Mouse (Mus musculus): Measurements from ENCODE around the gene Srprb. TPM values are rescaled to one million over a fixed set of nuclear protein-coding genes. Genes with fewer than 3 reads are reported as not detected.

The Srprb gene
- polyA plus RNA-seq, 1 experiment, result not detected

DNA sequence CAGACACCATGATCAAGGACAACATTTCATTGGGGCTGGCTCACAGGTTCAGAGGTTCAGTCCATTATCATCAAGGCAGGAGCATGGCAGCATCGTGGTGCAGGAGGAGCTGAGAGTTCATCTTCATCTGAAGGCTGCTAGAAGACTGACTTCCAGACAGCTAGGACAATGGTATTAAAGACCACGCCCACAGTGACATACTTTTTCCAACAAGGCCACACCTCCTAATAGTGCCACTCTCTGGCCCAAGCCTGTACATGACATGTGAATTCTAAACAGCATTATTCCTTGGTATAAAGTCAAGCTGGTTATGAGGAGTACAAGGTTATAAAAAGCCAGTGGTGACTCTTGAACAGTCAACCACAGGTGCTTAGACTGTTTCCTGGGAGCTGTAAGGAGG is 47.4 kb downstream of the Srprb start:
- TF ChIP-seq POLR2A (IDR thresholded peaks at IDR 0.05; ENCODE audit: insufficient read depth, low read depth, low read length) (no peak), CTCF (IDR thresholded peaks at IDR 0.05; ENCODE audit: insufficient read depth, low read depth, low read length) (no peak)
- no peak overlapping the region for H3K27ac ChIP-seq (ENCODE audit: insufficient read depth, low read depth, low read length)

DNA sequence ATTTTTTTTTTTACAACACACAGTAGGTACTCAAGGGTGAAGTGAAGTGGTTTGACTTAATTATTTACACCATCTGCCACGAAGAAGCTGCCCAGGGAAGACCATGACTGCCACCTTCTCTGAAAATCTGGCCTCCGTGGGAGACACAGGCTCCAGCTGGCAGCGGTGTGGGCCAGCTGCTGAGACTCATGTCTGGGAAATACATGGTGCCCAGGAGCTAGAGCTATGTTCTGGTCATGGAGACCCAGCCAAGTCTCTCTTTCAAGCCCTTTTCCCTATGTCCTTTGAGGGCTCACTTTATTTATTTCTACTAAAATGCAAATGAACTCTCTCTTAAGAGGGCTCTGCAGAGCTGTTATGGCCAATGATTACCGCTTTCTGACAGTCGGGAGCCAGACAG is 48.7 kb downstream of the Srprb start:
- 58% methylated on average over 5 of the region's 5 CpGs for WGBS
- Histone ChIP-seq H3K4me1 (ENCODE audit: control insufficient read depth, insufficient read depth, low read length) (peaks cover 9% of the 10 kb centered on the region), H3K27ac (ENCODE audit: insufficient read depth, low read depth, low read length) (no peak overlapping the region), H3K4me3 (ENCODE audit: insufficient read depth, low read depth, low read length) (no peak overlapping the region)
- TF ChIP-seq POLR2A (IDR thresholded peaks at IDR 0.05; ENCODE audit: insufficient read depth, low read depth, low read length) (no peak), CTCF (IDR thresholded peaks at IDR 0.05; ENCODE audit: insufficient read depth, low read depth, low read length) (no peak)

More for the DNA sequence above, 47.4 kb downstream of the Srprb start:
- H3K4me3 ChIP-seq (ENCODE audit: insufficient read depth, low read depth, low read length), result no peak overlapping the region
- WGBS, result 84% methylated on average over 2 of the region's 2 CpGs
- H3K4me1 ChIP-seq (ENCODE audit: control insufficient read depth, insufficient read depth, low read length), result peaks cover 4% of the 10 kb centered on the region; the same call in 1 of the 2 replicates

DNA sequence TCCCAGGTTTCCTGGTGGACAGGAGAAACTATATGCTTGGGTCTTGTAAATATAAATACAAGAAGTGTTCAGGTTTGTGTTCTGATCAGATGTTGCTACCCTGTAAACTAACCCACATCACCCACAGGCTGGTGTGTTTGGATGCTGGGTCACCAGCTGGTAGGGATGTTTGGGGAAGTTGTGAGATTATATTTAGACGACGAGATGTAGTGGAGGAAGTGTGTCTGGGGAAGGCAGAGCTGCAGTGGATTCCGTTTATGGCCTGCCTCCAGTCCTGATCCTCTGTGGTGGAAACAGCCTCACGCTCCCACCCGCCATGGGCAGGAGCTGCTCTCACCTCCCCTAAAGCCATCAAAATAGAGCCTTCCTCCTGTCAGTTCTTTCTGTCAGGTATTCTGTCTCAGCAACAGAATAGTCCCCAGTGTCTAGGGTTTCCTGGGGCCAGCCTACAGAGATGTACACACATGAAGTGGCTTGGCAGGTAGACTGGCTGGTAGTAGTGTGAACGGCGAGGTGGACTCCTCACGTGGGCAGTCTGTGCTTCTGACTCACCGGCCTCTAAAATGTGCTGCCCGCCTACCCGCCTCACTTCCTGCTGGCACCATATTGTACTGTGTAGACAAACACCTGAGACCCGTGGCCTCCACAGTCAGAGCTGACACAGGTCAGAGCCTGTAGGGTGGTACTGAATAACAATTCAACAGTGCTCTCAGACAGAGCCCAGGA is 52.7 kb downstream of the Srprb start:
- no peak for TF ChIP-seq CTCF (IDR thresholded peaks at IDR 0.05; ENCODE audit: insufficient read depth, low read depth, low read length)
- TF ChIP-seq POLR2A (IDR thresholded peaks at IDR 0.05; ENCODE audit: insufficient read depth, low read depth, low read length), result no peak
- Histone ChIP-seq H3K4me1 (ENCODE audit: control insufficient read depth, insufficient read depth, low read length) (peaks cover 26% of the 10 kb centered on the region), H3K4me3 (ENCODE audit: insufficient read depth, low read depth, low read length) (no peak overlapping the region), H3K27ac (ENCODE audit: insufficient read depth, low read depth, low read length) (no peak overlapping the region)
- 78% methylated on average over 12 of the region's 12 CpGs for whole genome bisulfite sequencing

DNA sequence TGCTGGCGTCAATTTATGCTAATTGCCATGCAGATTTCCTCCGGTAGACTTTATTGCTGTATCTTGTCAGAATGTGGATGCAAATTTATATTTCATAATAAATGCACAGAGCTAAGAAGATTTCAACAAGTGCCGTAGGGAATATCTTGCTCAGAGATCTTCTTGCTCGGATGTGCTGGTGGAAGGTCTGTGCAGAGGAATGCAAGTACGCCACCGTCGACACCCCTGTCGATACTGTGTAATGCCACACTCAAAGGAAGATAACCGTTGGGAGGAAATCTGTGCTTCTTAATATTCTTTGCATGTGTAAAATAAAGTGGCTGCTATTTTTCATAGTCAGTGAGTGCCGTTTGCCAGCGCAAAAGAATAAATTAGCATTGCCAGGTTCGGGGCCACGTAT is 54.8 kb downstream of the Srprb start:
- Histone ChIP-seq H3K4me3 (ENCODE audit: insufficient read depth, low read depth, low read length) (no peak overlapping the region), H3K4me1 (ENCODE audit: control insufficient read depth, insufficient read depth, low read length) (peaks cover 29% of the 10 kb centered on the region), H3K27ac (ENCODE audit: insufficient read depth, low read depth, low read length) (no peak overlapping the region)
- 59% methylated on average over 13 of the region's 13 CpGs for WGBS
- TF ChIP-seq CTCF (IDR thresholded peaks at IDR 0.05; ENCODE audit: insufficient read depth, low read depth, low read length), result no peak
- no peak for TF ChIP-seq POLR2A (IDR thresholded peaks at IDR 0.05; ENCODE audit: insufficient read depth, low read depth, low read length)

DNA sequence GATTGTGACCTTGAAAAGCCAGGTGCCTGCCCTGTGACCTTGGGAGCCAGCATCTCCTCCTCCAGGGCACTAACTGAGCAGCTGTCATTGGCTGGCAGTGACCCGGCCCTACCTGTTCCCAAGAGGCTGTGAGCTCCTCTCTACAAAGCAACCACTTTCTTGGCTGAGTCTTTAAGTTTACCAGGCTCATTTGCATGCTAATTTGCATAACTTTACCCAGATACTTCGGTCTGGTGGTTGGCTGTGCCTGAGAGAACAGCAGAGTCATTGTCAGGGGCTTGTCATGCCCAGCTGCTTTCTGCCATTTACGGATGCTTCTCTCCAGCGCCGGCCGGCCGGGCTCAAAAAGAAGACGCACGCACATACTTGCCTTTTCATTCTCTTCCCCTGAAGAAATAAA is 55.2 kb downstream of the Srprb start:
- TF ChIP-seq CTCF (IDR thresholded peaks at IDR 0.05; ENCODE audit: insufficient read depth, low read depth, low read length) (no peak), POLR2A (IDR thresholded peaks at IDR 0.05; ENCODE audit: insufficient read depth, low read depth, low read length) (no peak)
- H3K27ac ChIP-seq (ENCODE audit: insufficient read depth, low read depth, low read length), result no peak overlapping the region
- WGBS, result 37% methylated on average over 9 of the region's 9 CpGs
- H3K4me1 ChIP-seq (ENCODE audit: control insufficient read depth, insufficient read depth, low read length), result peaks cover 29% of the 10 kb centered on the region
- no peak overlapping the region for H3K4me3 ChIP-seq (ENCODE audit: insufficient read depth, low read depth, low read length)

DNA sequence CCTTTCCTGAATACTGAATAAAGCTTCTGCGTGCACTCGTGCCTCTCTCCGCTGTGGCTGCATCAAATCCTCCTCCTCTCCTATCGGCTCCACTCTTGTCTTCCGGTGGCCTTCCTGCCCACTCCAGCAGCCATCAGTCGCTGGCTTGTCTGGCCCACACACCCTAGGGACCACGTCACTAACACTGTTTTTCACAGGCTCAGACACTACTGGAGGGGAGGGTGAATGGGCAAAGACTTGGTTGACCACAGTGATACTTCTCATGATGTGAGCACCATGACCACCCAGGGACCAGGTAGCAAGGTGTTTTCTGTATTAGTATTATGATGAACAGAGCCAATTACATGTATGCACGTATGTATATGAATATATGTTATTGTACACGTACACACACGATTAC is 55.7 kb downstream of the Srprb start:
- WGBS, result 57% methylated on average over 10 of the region's 10 CpGs
- H3K4me3 ChIP-seq (ENCODE audit: insufficient read depth, low read depth, low read length), result no peak overlapping the region
- no peak overlapping the region for H3K27ac ChIP-seq (ENCODE audit: insufficient read depth, low read depth, low read length)
- H3K4me1 ChIP-seq (ENCODE audit: control insufficient read depth, insufficient read depth, low read length), result peaks cover 33% of the 10 kb centered on the region
- no peak for TF ChIP-seq POLR2A (IDR thresholded peaks at IDR 0.05; ENCODE audit: insufficient read depth, low read depth, low read length)
- no peak for TF ChIP-seq CTCF (IDR thresholded peaks at IDR 0.05; ENCODE audit: insufficient read depth, low read depth, low read length)

DNA sequence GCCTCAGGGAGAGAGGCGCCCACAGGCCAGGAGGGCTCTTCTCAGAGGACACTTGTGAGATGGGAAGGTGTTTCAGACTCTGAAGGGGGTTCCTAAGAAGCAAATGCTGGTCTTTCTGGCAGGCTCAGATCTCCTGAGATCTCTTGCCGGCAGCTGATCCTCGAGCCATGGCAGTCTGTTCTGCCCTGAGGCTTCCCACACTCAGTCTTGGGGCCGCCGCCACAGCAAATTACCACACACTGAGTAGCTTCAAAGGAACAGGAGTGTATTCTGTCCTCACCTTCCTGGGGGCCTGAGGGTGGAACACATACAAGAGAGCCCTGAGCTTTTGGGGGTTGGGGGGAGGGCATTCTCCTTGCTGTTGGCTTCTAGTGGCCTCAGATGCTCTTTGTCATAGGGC is 56.6 kb downstream of the Srprb start:
- no peak for TF ChIP-seq CTCF (IDR thresholded peaks at IDR 0.05; ENCODE audit: insufficient read depth, low read depth, low read length)
- TF ChIP-seq POLR2A (IDR thresholded peaks at IDR 0.05; ENCODE audit: insufficient read depth, low read depth, low read length), result no peak
- H3K27ac ChIP-seq (ENCODE audit: insufficient read depth, low read depth, low read length), result no peak overlapping the region

DNA sequence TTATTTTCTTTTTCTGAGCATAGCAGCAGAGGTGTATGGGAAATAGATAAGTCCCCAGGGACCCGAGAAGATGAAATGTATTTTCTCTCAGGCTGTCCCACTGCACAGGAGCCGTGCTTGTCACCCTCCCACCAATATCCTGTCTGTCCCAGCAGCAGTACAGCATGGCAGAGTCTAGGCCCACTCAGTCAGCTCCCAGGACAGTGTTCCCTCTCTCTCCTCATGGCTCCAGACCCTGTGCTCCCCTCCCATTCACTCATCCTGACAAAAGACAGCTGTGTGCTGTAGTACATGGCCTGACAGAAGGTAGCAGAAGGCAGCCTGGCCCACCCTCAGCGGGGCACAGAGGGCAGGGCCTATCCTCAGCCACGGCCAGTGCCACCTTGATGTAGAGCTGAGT is 58.1 kb downstream of the Srprb start:
- H3K27ac ChIP-seq (ENCODE audit: insufficient read depth, low read depth, low read length), result no peak overlapping the region
- WGBS, result 80% methylated on average over 4 of the region's 4 CpGs
- peaks cover 51% of the 10 kb centered on the region for H3K4me1 ChIP-seq (ENCODE audit: control insufficient read depth, insufficient read depth, low read length)
- TF ChIP-seq POLR2A (IDR thresholded peaks at IDR 0.05; ENCODE audit: insufficient read depth, low read depth, low read length) (no peak), CTCF (IDR thresholded peaks at IDR 0.05; ENCODE audit: insufficient read depth, low read depth, low read length) (no peak)
- H3K4me3 ChIP-seq (ENCODE audit: insufficient read depth, low read depth, low read length), result no peak overlapping the region

More for the DNA sequence above, 56.6 kb downstream of the Srprb start:
- 59% methylated on average over 5 of the region's 5 CpGs for WGBS
- peaks cover 38% of the 10 kb centered on the region for H3K4me1 ChIP-seq (ENCODE audit: control insufficient read depth, insufficient read depth, low read length)
- H3K4me3 ChIP-seq (ENCODE audit: insufficient read depth, low read depth, low read length), result no peak overlapping the region

DNA sequence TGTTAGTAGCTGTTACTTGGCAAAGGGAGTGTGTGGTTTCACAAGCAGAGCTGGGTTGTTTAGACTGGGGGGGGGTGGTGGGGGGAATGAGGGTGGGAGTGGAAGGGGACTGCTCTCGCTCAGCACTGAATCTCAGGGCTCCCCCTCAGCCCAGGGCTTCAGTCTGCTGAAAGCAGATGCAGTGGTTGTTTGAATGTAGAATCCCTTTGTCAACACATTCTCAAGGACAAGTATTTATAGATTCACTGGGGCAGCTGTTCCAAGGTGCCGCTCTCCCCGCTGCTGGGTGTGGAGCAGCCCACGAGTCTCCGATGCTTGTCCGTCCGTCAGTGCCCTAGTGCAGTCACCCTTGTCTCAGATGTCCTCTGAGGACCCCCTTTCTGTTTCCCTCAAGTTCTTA is 60.7 kb downstream of the Srprb start:
- Histone ChIP-seq H3K4me3 (ENCODE audit: insufficient read depth, low read depth, low read length) (no peak overlapping the region), H3K27ac (ENCODE audit: insufficient read depth, low read depth, low read length) (no peak overlapping the region), H3K4me1 (ENCODE audit: control insufficient read depth, insufficient read depth, low read length) (peaks cover 57% of the 10 kb centered on the region)
- TF ChIP-seq POLR2A (IDR thresholded peaks at IDR 0.05; ENCODE audit: insufficient read depth, low read depth, low read length) (no peak), CTCF (IDR thresholded peaks at IDR 0.05; ENCODE audit: insufficient read depth, low read depth, low read length) (no peak)
- 49% methylated on average over 7 of the region's 7 CpGs for WGBS
